Mouse (Mus musculus) layer of hippocampus, adult 18-20 months (tissue): ENCODE results near the gene Pbp2. TPM values are rescaled to one million over a fixed set of nuclear protein-coding genes. Genes with fewer than 3 reads are reported as not detected.
A peak's percentile ranks its signal among the peaks of the same experiment; 100 is the strongest.

Source experiments
- DNase-seq, 2 experiments: peaks; one replicate each; pipeline ENCODE4 v3.0.0; 2022; ENCODE audit warnings: low spot score in 2 of 2
- total RNA-seq, 2 experiments: library from RNA; stranded (reverse); gene quantifications; 2 replicates each; pipeline ENCODE4 v1.2.3; 2021

The Pbp2 gene
- total RNA-seq, 2 experiments from 2014 or later: not detected

GRCm38 (mm10) chr6:135302421-135303125, 7.6 kb downstream of the Pbp2 start:
- DNase-seq: no peak

GRCm38 (mm10) chr6:135300469-135300868, 9.7 kb downstream of the Pbp2 start:
- DNase-seq: no peak

GRCm38 (mm10) chr6:135299024-135299550, 11.1 kb downstream of the Pbp2 start:
- no peak for DNase-seq

GRCm38 (mm10) chr6:135297570-135297969, 12.6 kb downstream of the Pbp2 start:
- no peak for DNase-seq

- DNase-seq: peak in 1 of 2 experiments; percentile 13
Observed at GRCm38 (mm10) chr6:135296267-135296666, 13.9 kb downstream of the Pbp2 start.

- peak in 1 of 2 experiments; percentile 59 for DNase-seq
Observed at GRCm38 (mm10) chr6:135295082-135295861, 14.9 kb downstream of the Pbp2 start.

GRCm38 (mm10) chr6:135294150-135294549, 16.1 kb downstream of the Pbp2 start:
- DNase-seq: no peak

GRCm38 (mm10) chr6:135292391-135292790, 17.8 kb downstream of the Pbp2 start:
- DNase-seq: no peak

GRCm38 (mm10) chr6:135279856-135280255, 30.3 kb downstream of the Pbp2 start:
- no peak for DNase-seq

GRCm38 (mm10) chr6:135279286-135279685, 30.9 kb downstream of the Pbp2 start:
- DNase-seq: no peak

GRCm38 (mm10) chr6:135278302-135278701, 31.9 kb downstream of the Pbp2 start:
- DNase-seq: no peak

GRCm38 (mm10) chr6:135276474-135277295, 33.5 kb downstream of the Pbp2 start:
- no peak for DNase-seq

- no peak for DNase-seq
Observed at GRCm38 (mm10) chr6:135275231-135275630, 35.0 kb downstream of the Pbp2 start.

GRCm38 (mm10) chr6:135273066-135273465, 37.1 kb downstream of the Pbp2 start:
- DNase-seq: no peak

- DNase-seq: no peak
Observed at GRCm38 (mm10) chr6:135271761-135272160, 38.4 kb downstream of the Pbp2 start.

- no peak for DNase-seq
Observed at GRCm38 (mm10) chr6:135269626-135270025, 40.6 kb downstream of the Pbp2 start.

- DNase-seq: no peak
Observed at GRCm38 (mm10) chr6:135268392-135268791, 41.8 kb downstream of the Pbp2 start.

GRCm38 (mm10) chr6:135267221-135267620, 43.0 kb downstream of the Pbp2 start:
- no peak for DNase-seq

- no peak for DNase-seq
Observed at GRCm38 (mm10) chr6:135266056-135266455, 44.1 kb downstream of the Pbp2 start.

GRCm38 (mm10) chr6:135264136-135264535, 46.1 kb downstream of the Pbp2 start:
- DNase-seq: no peak

- DNase-seq: no peak
Observed at GRCm38 (mm10) chr6:135262565-135262964, 47.6 kb downstream of the Pbp2 start.
